Mouse (Mus musculus) neutrophil, adult 65 days (primary cell): ENCODE measurements around the gene Olfr1395. TPM values are rescaled to one million over a fixed set of nuclear protein-coding genes. Genes with fewer than 3 reads are reported as not detected.

Experiments used
- total RNA-seq: library from RNA; stranded (reverse); gene quantifications from 2 replicates; pipeline ENCODE4 v1.2.4, GENCODE M21; 2023

Olfr1395 gene
- not detected in 2 replicates for total RNA-seq

GRCm38 (mm10) chr11:49141974-49142373 lies at the start of gene Olfr1395:
TSS of gene Olfr1395 (plus strand) at chr11:49142274.

GRCm38 (mm10) chr11:49114774-49115173 lies 27.3 kb upstream of the Olfr1395 start, which contains the start of gene Olfr1396:
TSS of gene Olfr1396 (minus strand) at chr11:49114874.

GRCm38 (mm10) chr11:49154077-49154476 lies 12.0 kb downstream of the Olfr1395 start, which contains the start of gene Olfr1394:
TSS of gene Olfr1394 (plus strand) at chr11:49154377.

GRCm38 (mm10) chr11:49186955-49187488 lies 44.9 kb downstream of the Olfr1395 start, which contains the start of gene Btnl9:
TSS of gene Btnl9 (minus strand) at chr11:49187159.

Other genes starting within 250 kb of the Olfr1395 start
- 0.79 and 2.0 TPM in 2 replicates for gene Gm5431, start 240.1 kb upstream of the Olfr1395 start, total RNA-seq
- gene Psme2b, start 196.1 kb upstream of the Olfr1395 start, total RNA-seq, result 13.1 and 13.2 TPM in 2 replicates
- gene Olfr56, start 163.4 kb upstream of the Olfr1395 start, total RNA-seq, result 0.16 and 0.18 TPM in 2 replicates
- gene 9930111J21Rik1, start 162.9 kb upstream of the Olfr1395 start, total RNA-seq, result 23.7 and 28.4 TPM in 2 replicates
- 0.38 and 0.70 TPM in 2 replicates for gene Gm12185, start 150.0 kb upstream of the Olfr1395 start, total RNA-seq
- 0.25 TPM in 1 of 2 replicates, not detected in the other for gene Tgtp1, start 148.1 kb upstream of the Olfr1395 start, total RNA-seq
- 31.0 and 31.9 TPM in 2 replicates for gene 9930111J21Rik2, start 91.0 kb upstream of the Olfr1395 start, total RNA-seq
- 0.25 and 0.52 TPM in 2 replicates for gene Tgtp2, start 78.1 kb upstream of the Olfr1395 start, total RNA-seq
- 7.0 and 11.5 TPM in 2 replicates for gene Ifi47, start 65.7 kb upstream of the Olfr1395 start, total RNA-seq
- not detected in 2 replicates for gene Olfr1396, start 27.4 kb upstream of the Olfr1395 start, total RNA-seq
- gene Olfr1394, start 12.1 kb downstream of the Olfr1395 start, total RNA-seq, result not detected in 2 replicates
- gene Btnl9, start 44.9 kb downstream of the Olfr1395 start, total RNA-seq, result 1.6 and 2.3 TPM in 2 replicates
- 60.9 and 83.2 TPM in 2 replicates for gene Zfp62, start 61.0 kb downstream of the Olfr1395 start, total RNA-seq
- gene Mgat1, start 101.9 kb downstream of the Olfr1395 start, total RNA-seq, result 58.0 and 75.5 TPM in 2 replicates
- gene Olfr1393, start 136.0 kb downstream of the Olfr1395 start, total RNA-seq, result 0.32 TPM in 1 of 2 replicates, not detected in the other
- gene Olfr1392, start 143.0 kb downstream of the Olfr1395 start, total RNA-seq, result not detected in 2 replicates
- not detected in 2 replicates for gene Olfr10, start 162.5 kb downstream of the Olfr1395 start, total RNA-seq
- not detected in 2 replicates for gene Olfr1391, start 180.5 kb downstream of the Olfr1395 start, total RNA-seq
- not detected in 2 replicates for gene Olfr1390, start 192.9 kb downstream of the Olfr1395 start, total RNA-seq